Mouse (Mus musculus): Measurements from ENCODE around the gene Ripk4.

Ripk4 gene

DNA sequence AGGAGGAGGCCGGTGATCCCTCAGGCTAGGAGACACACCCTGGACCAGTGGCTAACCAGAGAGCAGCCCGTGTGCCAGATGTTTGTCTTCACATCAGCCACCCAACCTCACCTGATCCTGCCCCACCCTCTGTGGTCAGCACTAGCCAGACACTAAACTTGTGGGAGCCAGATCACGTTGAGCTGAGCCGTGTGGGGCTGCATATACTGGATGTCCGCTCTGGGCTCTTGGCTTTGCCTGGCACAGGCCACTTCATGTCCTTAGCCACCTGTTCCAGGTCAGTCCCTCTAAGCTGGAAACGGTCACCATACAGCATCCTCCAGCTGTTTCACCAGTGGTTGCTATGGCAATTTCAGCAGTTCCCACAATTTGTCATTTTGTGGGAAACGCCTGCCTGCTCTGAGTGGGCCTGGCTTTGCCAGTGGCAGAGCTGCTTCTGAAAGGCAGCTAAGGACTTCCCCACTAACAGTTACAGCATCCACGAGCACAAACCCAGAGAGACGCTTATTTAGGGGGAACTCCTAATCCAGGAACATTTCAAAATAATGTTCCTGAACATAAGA is 28.7 kb downstream of the Ripk4 start:
- DNase-seq = no peak

DNA sequence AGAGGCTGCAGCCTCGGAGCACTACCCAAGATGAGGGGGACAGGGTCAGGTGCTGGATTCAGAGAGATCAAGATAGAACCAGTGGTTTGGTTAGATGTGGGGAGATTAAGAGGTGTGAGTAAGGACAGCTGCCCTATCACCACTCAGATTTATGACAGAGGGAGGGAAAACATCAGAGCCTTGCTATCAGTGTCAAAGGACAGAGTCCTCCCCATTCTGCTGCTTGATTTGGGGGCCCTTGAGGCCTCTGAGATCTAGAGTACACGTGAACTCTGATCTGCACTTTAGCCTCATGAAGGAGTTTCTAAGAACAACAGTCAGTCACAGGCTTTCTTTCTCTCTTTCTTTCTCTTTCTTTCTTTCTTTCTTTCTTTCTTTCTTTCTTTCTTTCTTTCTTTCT is 30.0 kb downstream of the Ripk4 start:
- DNase-seq = no peak

DNA sequence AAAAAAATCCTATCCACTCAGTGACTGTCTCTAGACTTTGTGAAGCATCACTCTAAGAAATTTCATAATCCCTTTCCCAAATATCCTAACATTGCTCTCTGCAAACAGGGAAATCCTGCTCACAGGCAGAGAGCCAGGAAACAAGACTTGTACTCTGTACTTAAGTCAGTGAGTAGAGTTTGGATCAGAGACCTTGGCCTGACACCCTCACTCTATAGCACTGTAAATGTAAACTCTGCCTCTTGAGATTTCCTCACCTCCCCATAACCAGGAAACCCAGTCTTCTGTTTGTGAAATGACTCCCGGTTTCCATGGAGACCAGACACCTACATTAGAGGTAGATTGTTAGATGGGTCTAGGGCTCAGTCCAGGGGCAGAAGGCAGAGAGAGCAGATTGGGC is 33.3 kb downstream of the Ripk4 start:
- DNase-seq = no peak

DNA sequence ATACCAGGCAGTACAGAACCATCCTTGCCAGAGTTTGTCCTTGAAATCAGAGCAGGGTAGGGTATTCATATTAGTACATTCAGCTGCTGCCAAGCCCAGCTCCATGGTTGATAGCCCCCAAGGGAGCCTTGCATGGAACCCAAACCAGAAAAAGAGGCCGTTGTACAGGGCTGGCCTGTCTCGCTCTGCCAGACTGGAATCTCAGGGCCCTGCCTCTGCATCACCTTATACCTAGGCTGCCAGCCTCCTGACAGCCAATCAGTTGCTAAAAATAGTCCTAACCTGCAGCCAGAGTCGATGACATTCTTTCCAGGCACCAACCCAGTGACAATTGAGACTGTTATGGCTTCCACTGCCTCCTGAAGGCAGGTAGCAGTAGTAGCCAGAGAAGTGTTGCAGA is 37.2 kb downstream of the Ripk4 start:
- DNase-seq = no peak

DNA sequence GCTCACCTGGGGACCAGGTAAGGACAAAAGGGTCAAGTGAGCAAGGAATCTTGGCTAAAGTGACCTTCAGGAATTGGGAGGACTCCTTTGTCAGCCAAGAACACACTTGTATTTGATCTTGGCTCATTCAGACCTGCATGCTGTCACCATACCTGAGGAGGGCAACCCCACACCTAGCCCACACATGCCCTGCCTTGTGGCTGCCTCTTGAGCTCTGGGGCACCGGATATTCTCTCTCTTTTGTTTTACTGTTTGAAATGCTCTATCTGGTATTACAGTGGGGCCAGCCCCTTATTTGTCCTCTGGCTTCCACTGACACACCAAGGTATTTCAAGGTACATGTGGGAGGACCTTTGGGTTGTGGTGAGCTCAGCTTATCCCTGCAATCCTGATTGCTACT is 43.5 kb downstream of the Ripk4 start:
- DNase-seq = no peak

DNA sequence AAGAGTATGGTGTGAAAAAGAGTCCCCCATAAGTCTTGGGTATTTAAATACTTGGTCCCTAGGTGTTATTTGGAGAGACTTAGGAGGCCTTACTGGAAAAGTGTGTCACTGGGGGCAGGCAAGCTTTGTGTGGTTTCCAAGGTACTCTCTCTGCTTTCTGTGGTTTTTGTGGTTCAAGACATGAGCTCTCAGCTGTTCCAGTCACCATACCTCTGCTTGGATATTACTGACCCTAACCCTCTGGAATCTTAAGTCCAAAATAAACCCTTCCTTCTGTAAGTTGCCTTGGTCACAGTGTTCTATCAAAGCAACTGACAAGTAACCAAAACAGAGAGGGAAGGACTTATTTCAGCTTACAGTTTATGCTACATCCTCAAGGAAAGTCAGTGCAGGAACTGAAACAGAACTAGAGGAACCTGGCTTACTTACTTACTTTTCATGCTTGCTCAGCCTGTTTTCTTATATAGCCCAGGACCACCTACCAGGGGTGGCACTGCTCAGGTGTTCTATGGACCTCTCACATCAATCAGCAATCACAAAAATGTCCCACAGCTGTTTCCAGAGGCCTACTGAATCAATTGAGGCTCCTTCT is 44.1 kb downstream of the Ripk4 start:
- no peak for DNase-seq

DNA sequence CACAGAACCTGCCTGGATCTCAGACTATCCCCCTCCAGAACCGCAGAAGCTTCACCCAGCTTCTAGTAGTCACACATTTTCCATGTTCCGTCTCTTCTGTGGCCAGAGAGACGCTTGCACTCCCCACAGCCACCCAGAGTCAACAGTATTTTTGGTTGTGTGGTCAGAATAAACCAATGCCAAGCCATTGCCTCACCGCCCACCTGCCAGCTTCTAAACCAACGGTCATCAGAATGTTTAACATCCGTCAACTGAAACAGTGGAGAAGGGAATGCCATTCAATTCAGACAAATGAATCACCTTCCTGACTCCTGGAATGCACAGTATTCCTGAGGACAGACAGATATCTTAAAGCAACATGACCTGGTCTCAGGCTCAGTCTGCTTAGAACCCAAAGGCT is 47.0 kb downstream of the Ripk4 start:
- DNase-seq = no peak

DNA sequence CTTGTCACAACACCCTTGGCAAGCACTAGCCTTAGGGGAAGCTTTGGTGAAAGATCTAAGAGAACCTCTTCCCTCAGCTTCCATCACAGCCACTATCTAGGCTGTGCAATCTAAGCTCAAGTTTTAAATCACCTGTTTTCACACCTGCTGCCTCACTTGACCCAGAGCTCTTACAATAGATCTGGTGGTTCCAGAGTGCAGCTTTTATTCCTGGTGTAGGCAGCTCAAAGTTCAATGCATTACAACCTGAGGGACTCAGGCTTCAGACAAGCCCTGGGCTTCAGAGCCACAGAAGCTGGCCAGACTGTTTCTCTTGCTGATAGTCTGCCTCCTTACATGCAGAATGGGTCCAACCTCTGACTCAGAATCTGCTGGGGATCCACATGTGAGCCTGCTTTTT is 51.5 kb downstream of the Ripk4 start:
- no peak for DNase-seq

DNA sequence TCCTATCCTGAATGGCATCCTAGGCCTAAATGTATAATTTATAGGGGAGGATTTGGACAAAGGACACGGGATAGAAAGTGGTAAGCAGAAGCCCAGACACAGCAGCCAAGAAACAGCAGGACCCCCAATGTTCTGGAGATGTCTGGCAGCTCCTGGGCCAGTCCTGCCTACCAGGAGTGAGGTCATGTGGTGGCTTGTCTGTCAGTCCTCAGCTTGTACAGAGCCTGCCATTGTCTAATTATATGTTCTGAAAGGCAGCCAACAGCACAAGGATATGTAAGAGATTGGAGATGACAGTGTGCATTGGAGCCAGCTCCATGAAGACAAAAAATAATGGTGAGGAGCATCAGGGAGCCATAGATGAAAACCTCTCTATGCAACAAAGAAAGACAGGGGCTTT is 61.7 kb downstream of the Ripk4 start:
- DNase-seq = no peak

DNA sequence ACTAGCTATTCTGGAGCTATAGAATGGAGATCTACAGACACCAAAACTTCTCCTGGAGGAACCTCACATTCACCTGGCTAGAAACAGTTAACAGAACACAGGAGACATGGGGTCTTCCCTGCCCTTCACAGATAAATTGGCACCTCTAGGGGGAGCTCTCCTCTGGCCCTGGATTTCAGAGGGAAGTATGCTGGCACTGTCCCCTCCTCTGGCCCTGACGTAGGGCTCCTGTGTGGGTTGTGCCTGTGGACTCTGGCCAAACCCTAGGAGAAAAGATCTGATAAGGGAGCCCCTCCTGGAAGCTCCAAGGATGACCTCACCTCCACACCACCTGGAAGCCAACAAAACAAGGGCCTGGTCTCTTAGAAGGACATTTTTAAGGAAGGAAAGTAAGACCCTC is 65.8 kb downstream of the Ripk4 start:
- DNase-seq = no peak

DNA sequence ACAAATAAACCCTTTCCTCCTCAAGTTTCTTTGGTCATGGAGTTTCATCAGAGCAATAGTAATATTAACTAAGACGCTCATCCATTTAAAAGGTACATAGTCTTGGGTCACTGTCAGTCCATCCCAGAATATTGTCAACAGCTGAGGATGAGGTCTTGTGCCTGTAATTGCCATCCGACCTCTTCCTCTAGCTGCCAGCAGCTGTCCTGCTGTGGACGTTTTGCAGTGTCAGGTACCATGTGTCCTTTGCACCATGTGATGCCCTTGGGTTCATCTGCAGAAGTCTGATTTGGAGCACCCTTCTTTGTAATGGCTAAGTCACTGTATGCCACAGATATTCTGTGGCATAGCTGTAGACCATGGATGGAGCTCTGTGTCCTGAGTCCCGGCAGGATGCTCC is 67.9 kb downstream of the Ripk4 start:
- DNase-seq = no peak

Measured in thymus, adult 18-20 months (tissue).